Mouse (Mus musculus) kidney, adult 11 months (tissue): ENCODE measurements around the gene Frmd8.

Source experiments
- DNase-seq: peaks from one replicate; pipeline ENCODE4 v3.0.0; 2022

Gene Frmd8

DNA sequence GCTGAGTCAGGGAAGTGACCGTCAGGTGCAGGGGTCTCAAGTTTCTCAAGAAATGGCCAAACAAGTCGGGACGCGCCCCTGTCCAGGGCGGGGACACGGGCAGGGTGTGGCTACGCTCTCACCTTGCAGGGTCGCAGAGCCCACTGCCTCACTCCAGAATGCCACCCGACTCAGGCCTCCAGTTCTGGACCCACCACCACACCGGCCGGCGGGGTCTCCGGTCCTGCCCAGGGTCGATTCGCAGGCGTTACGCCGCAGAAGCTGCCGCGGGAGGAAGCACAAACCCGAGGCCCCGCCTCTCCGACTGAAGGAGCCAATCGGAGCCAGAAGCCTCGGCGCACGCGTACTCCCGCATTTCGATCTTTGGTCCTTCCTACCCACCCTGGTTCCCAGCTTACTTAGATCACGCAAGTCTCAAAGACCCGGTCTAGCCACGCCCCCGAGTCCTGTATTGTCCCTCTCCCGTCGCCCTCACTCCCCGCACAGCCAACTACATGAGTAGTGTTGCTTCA lies at the start of gene Frmd8:
TSS of gene Frmd8 (minus strand) at position 306 of the 512 bp plus-strand sequence.
- DNase-seq = peak; percentile 95

GRCm38 (mm10) chr19:5924713-5925093 lies 49.6 kb upstream of the Frmd8 start, which contains the start of gene Cdc42ep2:
Cdc42ep2 (minus strand) TSS chr19:5924816.
- DNase-seq = peak; percentile 95

DNA sequence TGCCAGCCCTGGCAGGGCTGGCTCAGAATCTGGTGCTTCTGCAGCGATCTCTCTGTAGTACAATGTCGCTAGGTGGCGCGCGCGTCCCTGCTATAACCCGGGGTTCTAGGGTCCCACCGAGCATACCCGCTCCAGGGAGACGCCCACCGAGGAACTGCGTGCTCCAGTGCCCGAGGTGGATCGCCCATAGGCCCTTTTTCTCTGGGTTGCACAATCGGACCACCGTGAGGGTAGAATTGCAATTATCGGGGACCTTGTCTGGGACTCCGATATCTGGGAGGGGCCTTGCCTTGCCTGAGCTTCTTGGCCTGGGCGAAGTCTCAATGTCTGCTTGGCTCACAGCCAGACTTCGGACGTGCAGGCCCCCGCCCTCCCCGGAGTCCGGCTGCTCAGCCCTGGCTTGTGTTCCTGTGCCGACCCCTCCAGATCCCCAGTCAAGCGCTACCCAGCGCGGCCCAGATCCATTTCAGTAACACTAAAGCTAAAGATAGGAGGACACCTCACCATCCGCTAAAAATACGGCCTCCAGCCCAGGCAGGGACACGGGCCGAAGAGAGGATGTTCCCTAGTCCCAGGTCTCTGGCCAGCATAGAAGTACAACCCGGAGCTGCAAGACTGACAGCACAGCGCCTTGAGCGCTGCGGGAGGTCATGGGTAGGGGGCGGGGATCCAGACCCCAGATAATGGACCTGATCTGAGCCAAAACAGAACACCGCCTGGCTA lies 49.1 kb upstream of the Frmd8 start:
- peak; percentile 84 for DNase-seq

GRCm38 (mm10) chr19:5922963-5923362 lies 47.9 kb upstream of the Frmd8 start:
- no peak for DNase-seq

GRCm38 (mm10) chr19:5922119-5922942 lies 47.3 kb upstream of the Frmd8 start:
- no peak for DNase-seq

GRCm38 (mm10) chr19:5921715-5922114 lies 46.6 kb upstream of the Frmd8 start:
- peak; percentile 62 for DNase-seq

GRCm38 (mm10) chr19:5913007-5913719 lies 38.1 kb upstream of the Frmd8 start, which contains the start of gene Dpf2:
Dpf2 (minus strand) TSS chr19:5913010.
- no peak for DNase-seq

GRCm38 (mm10) chr19:5912103-5913006 lies 37.3 kb upstream of the Frmd8 start:
- peak; percentile 99 for DNase-seq

DNA sequence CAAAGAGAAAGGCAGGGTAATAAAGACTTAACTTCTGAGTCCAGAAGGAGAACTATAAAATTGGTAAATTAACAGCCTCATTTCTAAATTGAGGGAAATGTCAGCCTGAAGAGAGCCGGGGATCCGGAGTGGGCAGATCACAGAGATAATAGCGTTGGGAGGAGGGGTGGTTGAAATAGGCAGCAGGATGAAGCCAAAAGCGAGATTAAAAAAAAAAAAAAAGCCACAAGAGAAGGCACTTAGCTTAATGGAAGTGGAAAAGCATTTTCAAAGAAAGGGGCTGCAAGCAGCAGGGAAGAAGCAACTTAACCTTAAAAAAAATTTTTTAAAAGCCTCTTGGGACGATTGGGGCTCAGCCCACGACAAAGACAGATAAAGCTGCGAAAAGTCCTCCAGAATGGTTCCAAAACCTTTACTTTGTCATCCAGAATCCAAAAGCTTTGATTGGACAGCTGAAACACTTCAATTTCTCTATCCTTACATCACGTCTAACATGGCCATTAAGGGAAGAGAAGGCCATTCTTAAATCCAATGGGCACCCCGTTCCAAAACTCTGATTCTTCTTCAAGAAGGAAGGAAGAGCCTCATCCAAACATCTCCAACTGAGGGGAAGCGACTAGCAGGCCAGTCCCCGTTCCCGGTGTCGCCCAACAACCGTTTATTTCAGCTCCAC lies 36.5 kb upstream of the Frmd8 start:
- no peak for DNase-seq

DNA sequence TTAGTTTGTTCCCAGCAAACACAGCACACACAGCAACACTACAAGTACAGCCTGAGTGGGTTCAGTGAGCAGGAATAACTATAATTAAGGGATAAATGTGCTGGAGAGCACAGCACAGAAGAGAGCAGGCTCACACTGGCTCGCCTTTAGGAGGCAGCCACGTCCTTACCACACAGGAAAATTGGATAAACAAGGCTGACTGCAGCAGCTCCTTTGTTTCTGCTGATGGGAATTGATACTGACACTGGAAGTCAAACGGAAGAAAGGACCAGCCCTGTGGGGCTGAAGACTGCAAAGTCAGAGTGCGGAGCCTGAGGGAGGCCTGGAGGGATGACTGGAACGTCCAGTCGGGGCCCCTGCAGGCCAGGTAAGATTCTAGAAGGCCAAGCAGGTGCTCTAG lies 35.1 kb upstream of the Frmd8 start:
- no peak for DNase-seq

- DNase-seq = no peak
Observed at GRCm38 (mm10) chr19:5907275-5907674, 32.2 kb upstream of the Frmd8 start.

GRCm38 (mm10) chr19:5894002-5894678 lies 19.1 kb upstream of the Frmd8 start, which contains the start of gene Tigd3:
Tigd3 (minus strand) TSS chr19:5894149.
- DNase-seq = peak; percentile 92

GRCm38 (mm10) chr19:5893282-5894001 lies 18.4 kb upstream of the Frmd8 start:
- DNase-seq = no peak

GRCm38 (mm10) chr19:5892735-5893134 lies 17.7 kb upstream of the Frmd8 start:
- no peak for DNase-seq

DNA sequence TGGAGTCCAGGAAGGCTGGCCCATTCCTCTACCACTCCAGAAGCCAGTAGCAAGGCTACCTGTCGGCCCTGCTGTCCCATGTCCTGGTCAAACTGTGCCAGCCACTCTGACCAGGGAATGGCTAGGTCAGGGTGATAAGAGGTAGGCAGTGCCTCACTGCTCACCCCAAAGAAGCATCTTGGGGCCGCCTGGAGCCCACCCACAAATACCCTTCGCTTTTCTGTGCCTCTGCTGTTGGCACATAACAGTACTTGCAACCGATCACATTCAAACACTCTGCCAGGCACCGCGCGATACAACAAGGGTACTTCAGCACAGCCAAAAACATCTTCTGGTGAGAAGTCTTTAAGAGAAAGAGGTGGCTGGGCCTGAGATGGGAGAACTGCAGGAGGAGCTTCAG lies 17.2 kb upstream of the Frmd8 start:
- DNase-seq = no peak

DNA sequence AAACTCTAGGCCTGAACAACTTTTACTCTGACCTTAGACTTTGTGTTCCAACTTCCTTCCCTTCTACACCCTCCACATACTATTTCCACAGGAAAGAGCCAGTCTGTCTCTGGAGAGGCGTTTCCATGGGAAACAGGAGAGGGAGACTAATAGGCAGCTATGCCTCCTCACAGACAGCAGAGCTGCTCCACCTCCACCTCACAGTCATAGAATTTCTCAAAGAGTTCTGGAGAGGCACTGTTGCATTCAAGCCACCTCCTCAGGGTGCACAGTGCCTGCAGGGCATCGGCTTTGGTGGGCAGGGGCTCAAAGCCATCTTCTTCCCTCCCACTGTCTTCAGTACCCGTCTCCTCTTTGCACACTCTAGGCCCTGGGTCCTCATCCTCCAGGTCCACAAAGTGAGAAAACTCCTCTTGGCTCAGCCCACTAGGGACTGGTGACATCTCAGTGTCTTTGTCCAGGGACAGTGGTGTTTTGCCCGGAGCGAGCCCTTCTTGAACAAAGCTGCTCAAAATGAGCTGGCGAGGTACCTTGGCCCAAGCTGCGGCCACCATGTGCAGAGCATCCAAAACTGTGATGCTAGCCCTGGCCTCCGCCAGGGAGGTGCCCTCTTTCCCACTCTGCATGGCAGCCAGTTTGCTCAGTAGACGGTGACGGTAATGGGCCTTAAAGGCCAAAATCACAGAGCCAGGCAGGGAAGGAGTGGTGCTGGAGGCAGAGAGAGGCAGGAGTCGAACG lies 16.6 kb upstream of the Frmd8 start:
- no peak for DNase-seq

DNA sequence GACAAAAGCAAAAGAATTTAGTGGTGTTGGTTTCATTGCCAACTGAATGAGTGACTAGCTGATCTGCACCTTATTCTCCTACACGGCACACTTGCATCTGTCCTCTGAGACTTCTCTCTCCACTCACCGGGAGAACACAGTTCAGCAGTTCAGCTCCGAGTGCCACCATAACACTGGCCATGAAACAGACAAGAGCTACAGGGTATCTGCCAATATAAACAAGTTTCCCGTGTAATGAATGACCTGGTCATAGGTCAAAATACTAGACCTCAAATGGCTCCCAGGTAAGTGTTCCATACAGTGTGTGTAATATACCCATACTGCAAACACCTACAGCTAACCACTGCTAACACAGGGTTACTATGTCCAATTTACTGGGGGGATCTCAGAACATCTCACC lies 14.1 kb upstream of the Frmd8 start:
- no peak for DNase-seq

- DNase-seq = no peak
Observed at GRCm38 (mm10) chr19:5887234-5887815, 12.3 kb upstream of the Frmd8 start.

GRCm38 (mm10) chr19:5885838-5886237 lies 10.8 kb upstream of the Frmd8 start:
- no peak for DNase-seq
